Mouse (Mus musculus) limb, embryonic 14.5 days (tissue): ENCODE measurements around the gene Paox. TPM values are rescaled to one million over a fixed set of nuclear protein-coding genes. Genes with fewer than 3 reads are reported as not detected.
A peak's percentile ranks its signal among the peaks of the same experiment; 100 is the strongest.

ENCODE experiments used
- ATAC-seq: fragments of 200-750 bp; cut with Nextera tagmentation; 2 replicates; pipeline ENCODE4 v1.8.0; 2017; ENCODE audit warnings: low read depth, moderate number of reproducible peaks, moderate TSS enrichment; ENCODE audit not compliant: low FRiP score
- DNase-seq: peaks from one replicate; pipeline ENCODE4 v3.0.0-alpha.2; 2015; ENCODE audit warnings: low spot score
- H3K27ac ChIP-seq: fragments of 300-500 bp; sonication (generic); replicated peaks from 2 replicates; pipeline ENCODE4 v1.5.1; 2014; ENCODE audit warnings: low read depth, mild to moderate bottlenecking, low read length, moderate library complexity, mixed read lengths
- H3K27me3 ChIP-seq: fragments of 300-500 bp; sonication (generic); 2 replicates; pipeline ENCODE4 v1.6.1; 2014; ENCODE audit warnings: low read length, mixed read lengths; ENCODE audit not compliant: control insufficient read depth, insufficient read depth
- H3K36me3 ChIP-seq: fragments of 300-500 bp; sonication (generic); 2 replicates; pipeline ENCODE4 v1.6.1; 2014; ENCODE audit warnings: mild to moderate bottlenecking, low read length, moderate library complexity, mixed read lengths; ENCODE audit not compliant: control insufficient read depth, insufficient read depth
- H3K4me1 ChIP-seq: fragments of 300-500 bp; sonication (generic); 2 replicates; pipeline ENCODE4 v1.6.1; 2014; ENCODE audit warnings: antibody characterized with exemption, low read length, mixed read lengths; ENCODE audit not compliant: control insufficient read depth, insufficient read depth
- H3K4me2 ChIP-seq: fragments of 300-500 bp; sonication (generic); replicated peaks from 2 replicates; pipeline ENCODE4 v1.6.1; 2014; ENCODE audit warnings: low read depth, mild to moderate bottlenecking, low read length, moderate library complexity; ENCODE audit not compliant: severe bottlenecking
- H3K4me3 ChIP-seq: fragments of 300-500 bp; sonication (generic); replicated peaks from 2 replicates; pipeline ENCODE4 v1.5.1; 2014; ENCODE audit warnings: low read length
- H3K9ac ChIP-seq: fragments of 300-500 bp; sonication (generic); 2 replicates; pipeline ENCODE4 v1.6.1; 2014; ENCODE audit warnings: mild to moderate bottlenecking, low read depth, low read length, moderate library complexity; ENCODE audit not compliant: severe bottlenecking
- H3K9me3 ChIP-seq: fragments of 300-500 bp; sonication (generic); 2 replicates; pipeline ENCODE4 v1.6.1; 2016; ENCODE audit warnings: low read length; ENCODE audit not compliant: control insufficient read depth
- POLR2A ChIP-seq: fragments of 200-500 bp; IDR thresholded peaks from 2 replicates; pipeline ENCODE4 v1.8.0; 2012; ENCODE audit warnings: inconsistent platforms, mild to moderate bottlenecking, moderate library complexity, borderline replicate concordance; ENCODE audit not compliant: insufficient read depth, insufficient read length; ENCODE audit errors: extremely low read depth
- WGBS: fragments of 180-500 bp; shearing (Covaris S2); extraction: QIAGEN DNeasy Blood & Tissue Kit; methylation state at CpG from one replicate; pipeline ENCODE4 v1.1.7; 2014; 5-methylcytosine and 5-hydroxymethylcytosine counted together
- polyA plus RNA-seq, 2 experiments: library from polyadenylated mRNA; depleted of rRNA in 1 of 2; stranded (reverse) in 1 of 2; unstranded in 1 of 2; fragments of >200 nt; fragmentation: Nextera tagmentation in 1 of 2; extraction: Ambion mirVana in 1 of 2; gene quantifications; 2 replicates each; pipeline versions ENCODE4 v1.2.1 to v1.2.3; 2012 to 2014

The Paox gene
- polyA plus RNA-seq, 2 experiments, result 12.6 to 17.8 TPM

- WGBS, result 30% methylated on average over 4 of the region's 4 CpGs
- H3K27me3 ChIP-seq, result peaks cover 27% of the 10 kb centered on the region
- H3K4me3 ChIP-seq, result peak overlapping the region; percentile 20; the same call in 1 of the 2 replicates
Measured at GRCm38 (mm10) chr7:140153829-140154217, 38.2 kb downstream of the Paox start.

GRCm38 (mm10) chr7:140154218-140154927 lies 38.8 kb downstream of the Paox start, which contains the start of gene Sprn:
Gene Sprn, minus strand, starts transcription at chr7:140154877.
- peak within 1 kb of the TSS; percentile 31; the same call in 1 of the 2 replicates for H3K9ac ChIP-seq
- no peak for TF ChIP-seq POLR2A
- H3K4me3 ChIP-seq, result peak within 1 kb of the TSS; percentile 20
- no peaks in the 10 kb centered on the region for H3K36me3 ChIP-seq
- peak within 1 kb of the TSS; percentile 33; the same call in 1 of the 2 replicates for H3K4me2 ChIP-seq
- H3K27me3 ChIP-seq, result peaks cover 27% of the 10 kb centered on the region
- 0 out of 2 replicates have a peak, but pooled peaks cover 3% of the 10 kb centered on the region for H3K4me1 ChIP-seq
- no peak within 1 kb of the TSS for H3K27ac ChIP-seq
- ATAC-seq (no peak), DNase-seq (no peak)
- no peaks in the 10 kb centered on the region for H3K9me3 ChIP-seq
- WGBS, result 1% methylated on average over 19 of the region's 28 CpGs

More at GRCm38 (mm10) chr7:140153829-140154217, 38.2 kb downstream of the Paox start:
- no peak overlapping the region for H3K4me2 ChIP-seq
- TF ChIP-seq POLR2A, result no peak
- H3K4me1 ChIP-seq, result 0 out of 2 replicates have a peak, but pooled peaks cover 3% of the 10 kb centered on the region
- H3K9ac ChIP-seq, result peak overlapping the region; percentile 31; the same call in 1 of the 2 replicates
- DNase-seq (no peak), ATAC-seq (no peak)
- H3K36me3 ChIP-seq, result 0 out of 2 replicates have a peak, but pooled peaks cover under 1% of the 10 kb centered on the region
- no peak overlapping the region for H3K27ac ChIP-seq
- H3K9me3 ChIP-seq, result no peaks in the 10 kb centered on the region

- Histone ChIP-seq H3K4me3 (no peak overlapping the region), H3K9ac (no peak overlapping the region), H3K4me2 (no peak overlapping the region), H3K27ac (no peak overlapping the region), H3K27me3 (no peaks in the 10 kb centered on the region), H3K9me3 (no peaks in the 10 kb centered on the region), H3K36me3 (no peaks in the 10 kb centered on the region), H3K4me1 (no peaks in the 10 kb centered on the region)
- WGBS, result 70% methylated on average over 3 of the region's 3 CpGs
- no peak for TF ChIP-seq POLR2A
- DNase-seq (no peak), ATAC-seq (no peak)
Measured at GRCm38 (mm10) chr7:140160363-140160762, 44.8 kb downstream of the Paox start.

GRCm38 (mm10) chr7:140164664-140165063 lies 49.1 kb downstream of the Paox start, which contains the start of gene Olfr522:
Gene Olfr522, minus strand, starts transcription at chr7:140164764.
- ATAC-seq, result no peak
- H3K4me1 ChIP-seq, result no peaks in the 10 kb centered on the region
- H3K27ac ChIP-seq, result no peak within 1 kb of the TSS
- DNase-seq, result no peak
- no peak within 1 kb of the TSS for H3K9ac ChIP-seq
- H3K9me3 ChIP-seq, result no peaks in the 10 kb centered on the region; the same call in 1 of the 2 replicates
- H3K27me3 ChIP-seq, result no peaks in the 10 kb centered on the region
- TF ChIP-seq POLR2A, result no peak
- WGBS, result 72% methylated on average over 7 of the region's 7 CpGs
- no peak within 1 kb of the TSS for H3K4me2 ChIP-seq
- H3K4me3 ChIP-seq, result no peak within 1 kb of the TSS
- no peaks in the 10 kb centered on the region for H3K36me3 ChIP-seq

GRCm38 (mm10) chr7:140167950-140168349 lies 52.4 kb downstream of the Paox start:
- TF ChIP-seq POLR2A, result no peak
- WGBS, result 71% methylated on average over 1 of the region's 1 CpGs
- H3K27ac ChIP-seq, result no peak overlapping the region
- ATAC-seq (no peak), DNase-seq (no peak)
- no peaks in the 10 kb centered on the region for H3K36me3 ChIP-seq
- no peak overlapping the region for H3K4me2 ChIP-seq
- H3K9me3 ChIP-seq, result no peaks in the 10 kb centered on the region; the same call in 1 of the 2 replicates
- H3K4me1 ChIP-seq, result no peaks in the 10 kb centered on the region
- no peaks in the 10 kb centered on the region for H3K27me3 ChIP-seq
- H3K4me3 ChIP-seq, result no peak overlapping the region
- H3K9ac ChIP-seq, result no peak overlapping the region
